Mouse (Mus musculus) liver, embryonic 14.5 days (tissue): ENCODE data around the gene Ankrd65. TPM values are rescaled to one million over a fixed set of nuclear protein-coding genes. Genes with fewer than 3 reads are reported as not detected.

Experiments
- ATAC-seq: fragments of 200-750 bp; cut with Nextera tagmentation; 2 replicates; pipeline ENCODE4 v1.8.0; 2017; ENCODE audit warnings: moderate number of reproducible peaks, mild to moderate bottlenecking, moderate library complexity; ENCODE audit not compliant: insufficient read depth
- DNase-seq, 3 experiments: peaks; one replicate each; pipeline ENCODE4 v3.0.0-alpha.2; 2012 to 2013; ENCODE audit warnings: low read depth in 3 of 3, low spot score in 3 of 3
- H3K27ac ChIP-seq: fragments of 300-500 bp; sonication (generic); 2 replicates; pipeline ENCODE4 v1.5.1; 2014; ENCODE audit warnings: moderate library complexity, mild to moderate bottlenecking, control low read depth, inconsistent platforms
- H3K27me3 ChIP-seq: fragments of 300-500 bp; sonication (generic); 2 replicates; pipeline ENCODE4 v1.6.1; 2014; ENCODE audit warnings: mild to moderate bottlenecking, low read length, moderate library complexity; ENCODE audit not compliant: control insufficient read depth, insufficient read depth
- H3K36me3 ChIP-seq: fragments of 300-500 bp; sonication (generic); replicated peaks from 2 replicates; pipeline ENCODE4 v1.6.1; 2014; ENCODE audit warnings: low read depth; ENCODE audit not compliant: control insufficient read depth, insufficient read depth
- H3K4me1 ChIP-seq, 2 experiments: fragments of 200-500 bp in 1 of 2; fragments of 300-500 bp in 1 of 2; sonication (generic) in 1 of 2; replicated peaks; 2 replicates each; pipeline ENCODE4 v1.6.1; 2012 to 2014; ENCODE audit warnings: antibody characterized with exemption in 1 of 2, inconsistent platforms in 1 of 2, low read length in 1 of 2; ENCODE audit not compliant: control insufficient read depth in 2 of 2, insufficient read depth in 2 of 2
- H3K4me2 ChIP-seq: fragments of 300-500 bp; sonication (generic); 2 replicates; pipeline ENCODE4 v1.6.1; 2014; ENCODE audit warnings: low read depth, mild to moderate bottlenecking, control low read depth, moderate library complexity
- H3K4me3 ChIP-seq, 2 experiments: fragments of 200-500 bp in 1 of 2; fragments of 300-500 bp in 1 of 2; sonication (generic) in 1 of 2; 2 replicates each; pipeline ENCODE4 v1.5.1; 2012 to 2014; ENCODE audit warnings: low read depth in 2 of 2, low read length in 2 of 2, mild to moderate bottlenecking in 2 of 2, control low read depth in 1 of 2, inconsistent platforms in 1 of 2, moderate library complexity in 1 of 2; ENCODE audit not compliant: insufficient read depth in 1 of 2
- H3K9ac ChIP-seq: fragments of 300-500 bp; sonication (generic); replicated peaks from 2 replicates; pipeline ENCODE4 v1.6.1; 2014; ENCODE audit warnings: mild to moderate bottlenecking, control low read depth, moderate library complexity
- H3K9me3 ChIP-seq: fragments of 300-500 bp; sonication (generic); 2 replicates; pipeline ENCODE4 v1.6.1; 2016; ENCODE audit warnings: low read length, mixed read lengths; ENCODE audit not compliant: control insufficient read depth
- CTCF ChIP-seq: IDR thresholded peaks from 2 replicates; pipeline ENCODE4 v1.5.1; 2016; ENCODE audit warnings: antibody characterized with exemption, low read depth, control low read depth
- EP300 ChIP-seq: IDR thresholded peaks from 2 replicates; pipeline ENCODE4 v1.6.1; 2016; ENCODE audit warnings: antibody characterized with exemption, low read depth
- WGBS: fragments of 180-500 bp; shearing (Covaris S2); extraction: QIAGEN DNeasy Blood & Tissue Kit; methylation state at CpG from one replicate; pipeline ENCODE4 v1.1.7; 2014; ENCODE audit not compliant: insufficient replicate concordance; 5-methylcytosine and 5-hydroxymethylcytosine counted together
- polyA plus RNA-seq, 2 experiments: library from polyadenylated mRNA; depleted of rRNA in 1 of 2; stranded (reverse) in 1 of 2; unstranded in 1 of 2; fragments of >200 nt; fragmentation: Nextera tagmentation in 1 of 2; extraction: Ambion mirVana in 1 of 2; gene quantifications; 2 replicates each; pipeline versions ENCODE4 v1.2.1 to v1.2.3; 2012 to 2014

Ankrd65 gene
- polyA plus RNA-seq, 2 experiments, result 0.02 TPM; not detected in 1

DNA sequence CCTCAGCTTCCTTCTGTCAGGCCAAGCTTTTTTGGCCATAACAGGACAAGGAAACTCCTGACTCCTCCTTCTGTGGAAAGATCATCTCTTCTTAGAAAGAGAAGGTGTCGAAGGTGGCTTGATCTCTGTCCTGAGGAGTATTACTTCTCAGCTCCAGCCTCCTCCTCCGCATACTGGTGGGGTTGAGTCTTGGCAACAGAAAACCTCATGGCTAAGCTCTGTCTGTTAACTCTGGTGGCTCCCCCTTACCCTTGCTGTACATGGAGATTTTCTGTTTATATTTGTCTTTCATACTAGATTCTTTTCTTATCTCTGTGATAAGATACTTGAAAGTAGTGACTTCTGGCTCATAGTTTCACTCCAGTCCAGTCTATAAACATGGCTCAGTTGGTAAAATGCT, 3.5 kb downstream of the Ankrd65 start:
- Histone ChIP-seq H3K4me3 (no peak overlapping the region), H3K4me1 (peaks cover 1 to 9% of the 10 kb centered on the region in 2 experiments), H3K4me2 (no peak overlapping the region), H3K9me3 (no peaks in the 10 kb centered on the region), H3K36me3 (no peaks in the 10 kb centered on the region), H3K27me3 (no peaks in the 10 kb centered on the region; the same call in 1 of the 2 replicates), H3K9ac (no peak overlapping the region), H3K27ac (no peak overlapping the region)
- ATAC-seq (no peak), DNase-seq (no peak)
- 63% methylated on average over 2 of the region's 2 CpGs for WGBS
- no peak for TF ChIP-seq CTCF
- TF ChIP-seq EP300, result no peak

DNA sequence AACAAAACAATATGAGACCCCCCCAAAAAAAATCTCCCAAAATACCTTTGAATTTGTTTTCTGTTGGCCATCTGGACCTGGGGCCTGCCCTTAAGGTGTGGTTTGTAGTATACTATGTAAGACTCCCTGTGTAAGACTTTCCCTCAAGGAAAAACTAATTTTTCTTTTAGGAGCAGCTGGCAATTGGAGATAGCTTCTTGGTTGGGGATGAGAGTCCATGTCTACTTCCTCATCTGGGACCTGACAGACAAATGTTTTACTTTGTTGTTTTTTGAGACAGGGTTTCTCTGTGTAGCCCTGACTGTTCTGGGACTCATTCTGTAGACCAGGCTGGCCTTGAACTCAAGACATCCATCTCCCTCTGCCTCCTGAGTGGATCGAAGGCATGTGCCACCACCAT, 11.8 kb downstream of the Ankrd65 start:
- Histone ChIP-seq H3K36me3 (peaks cover 13% of the 10 kb centered on the region), H3K27me3 (no peaks in the 10 kb centered on the region; the same call in 1 of the 2 replicates), H3K4me3 (no peak overlapping the region), H3K27ac (no peak overlapping the region), H3K9me3 (no peaks in the 10 kb centered on the region), H3K4me1 (peaks cover 10 to 13% of the 10 kb centered on the region in 2 experiments), H3K4me2 (no peak overlapping the region; the same call in 1 of the 2 replicates), H3K9ac (no peak overlapping the region)
- DNase-seq (no peak), ATAC-seq (no peak)
- TF ChIP-seq EP300, result no peak
- WGBS, result 81% methylated on average over 1 of the region's 1 CpGs

DNA sequence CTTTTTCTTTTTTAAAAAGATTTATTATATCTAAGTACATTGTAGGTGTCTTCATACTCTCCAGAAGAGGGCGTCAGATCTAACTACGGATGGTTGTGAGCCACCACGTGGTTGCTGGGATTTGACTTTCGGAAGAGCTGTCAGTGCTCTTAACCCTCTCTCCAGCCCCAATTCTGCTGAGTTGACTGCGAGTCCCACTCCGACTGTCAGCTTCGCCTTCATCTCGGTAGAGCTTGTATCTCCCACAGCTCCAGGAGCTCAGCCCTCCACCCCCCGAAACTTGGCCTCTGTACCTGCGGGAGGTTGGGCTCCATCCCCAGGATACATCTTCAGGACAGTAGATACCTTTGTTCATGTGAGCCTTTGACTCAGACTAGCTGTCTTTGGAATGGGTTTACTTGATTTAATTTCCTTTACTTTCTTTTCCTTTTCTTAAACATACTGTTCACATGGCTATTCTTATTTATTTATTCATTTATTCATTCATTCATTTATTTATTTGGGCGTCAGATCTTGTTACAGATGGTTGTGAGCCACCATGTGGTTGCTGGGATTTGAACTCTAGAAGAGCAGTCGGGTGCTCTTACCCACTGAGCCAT, 12.6 kb downstream of the Ankrd65 start, which contains the start of gene Mrpl20:
Mrpl20 (plus strand) TSS at position 138 of the 599 bp plus-strand sequence.
- Histone ChIP-seq H3K9ac (peak within 1 kb of the TSS; percentile 74), H3K36me3 (peaks cover 19% of the 10 kb centered on the region), H3K4me3 (peak within 1 kb of the TSS; percentile 90 to 97), H3K27ac (peak within 1 kb of the TSS; percentile 76), H3K4me1 (peaks cover 10 to 13% of the 10 kb centered on the region in 2 experiments), H3K9me3 (no peaks in the 10 kb centered on the region), H3K4me2 (peak within 1 kb of the TSS; percentile 97), H3K27me3 (no peaks in the 10 kb centered on the region; the same call in 1 of the 2 replicates)
- WGBS, result 7% methylated on average over 12 of the region's 12 CpGs
- peak in 1 of 3 experiments; percentile 39 for DNase-seq
- TF ChIP-seq EP300 (no peak), CTCF (peak; percentile 44)
- peak; percentile 60 for ATAC-seq

DNA sequence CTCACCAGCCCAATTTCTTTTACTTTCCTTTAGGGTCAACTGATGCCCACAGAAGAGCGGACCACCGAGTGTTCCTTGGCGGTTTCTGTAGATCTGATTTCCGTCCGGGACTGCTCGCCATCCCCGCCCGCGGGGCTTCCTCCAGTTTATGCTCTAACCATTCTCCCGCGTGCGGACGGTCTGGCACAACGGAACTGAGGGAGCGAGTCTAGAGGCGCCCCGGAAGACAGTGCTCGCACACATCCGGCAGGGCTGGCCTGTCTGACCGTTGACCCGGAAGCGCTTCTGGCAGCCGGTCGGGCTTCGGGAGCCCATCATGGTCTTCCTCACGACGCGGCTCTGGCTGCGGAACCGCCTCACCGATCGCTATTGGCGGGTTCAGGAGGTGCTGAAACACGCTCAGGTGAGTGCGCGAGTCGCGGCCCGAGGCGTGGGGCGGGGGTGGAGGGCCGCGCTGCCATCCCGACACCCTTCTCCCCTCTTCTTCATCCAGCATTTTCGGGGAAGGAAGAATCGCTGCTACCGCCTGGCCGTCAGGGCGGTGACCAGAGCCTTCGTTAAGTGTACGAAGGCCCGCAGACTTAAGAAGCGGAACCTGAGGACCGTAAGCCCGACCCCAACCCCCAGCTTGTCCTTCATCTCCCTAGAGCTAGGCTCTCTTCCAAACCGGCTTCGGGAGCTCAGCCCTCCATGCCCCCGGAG, 13.3 kb downstream of the Ankrd65 start:
- Histone ChIP-seq H3K27me3 (no peaks in the 10 kb centered on the region; the same call in 1 of the 2 replicates), H3K27ac (peak overlapping the region; percentile 76), H3K4me2 (peak overlapping the region; percentile 97), H3K4me1 (peaks cover 10 to 13% of the 10 kb centered on the region in 2 experiments), H3K9me3 (no peaks in the 10 kb centered on the region), H3K36me3 (peaks cover 26% of the 10 kb centered on the region), H3K9ac (peak overlapping the region; percentile 74), H3K4me3 (peak overlapping the region; percentile 90 to 97)
- peak; percentile 43; the same call in 1 of the 2 replicates for TF ChIP-seq EP300
- no peak for TF ChIP-seq CTCF
- ATAC-seq (peak; percentile 99), DNase-seq (peak; percentile 90 to 92 (median 92))
- WGBS, result under 1% methylated on average over 58 of the region's 58 CpGs

DNA sequence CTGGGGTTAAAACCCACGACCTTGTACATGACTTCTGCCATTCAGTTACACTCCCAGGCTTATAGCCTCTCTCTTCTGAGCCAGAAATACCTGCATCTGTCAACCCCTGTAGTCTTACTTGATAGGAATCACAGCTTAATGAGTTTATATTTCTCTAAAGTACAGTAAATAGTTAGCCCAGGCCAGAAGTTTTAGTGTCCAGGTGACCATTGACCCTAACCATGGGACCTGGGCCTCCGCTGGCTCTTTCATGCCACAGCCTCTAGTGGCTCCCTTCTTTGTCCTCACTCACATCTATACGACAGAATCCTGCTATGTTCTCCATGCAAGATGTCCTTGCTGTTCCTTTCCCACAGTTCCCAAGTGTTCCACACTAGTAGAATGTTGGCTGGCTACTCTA, 17.6 kb downstream of the Ankrd65 start:
- Histone ChIP-seq H3K27ac (no peak overlapping the region), H3K27me3 (no peaks in the 10 kb centered on the region), H3K9me3 (no peaks in the 10 kb centered on the region), H3K36me3 (peaks cover 48% of the 10 kb centered on the region), H3K9ac (no peak overlapping the region), H3K4me3 (no peak overlapping the region), H3K4me2 (no peak overlapping the region), H3K4me1 (peaks cover 12 to 19% of the 10 kb centered on the region in 2 experiments)
- WGBS, result 70% methylated on average over 3 of the region's 3 CpGs
- no peak for ATAC-seq
- no peak for DNase-seq
- no peak for TF ChIP-seq EP300
- TF ChIP-seq CTCF, result no peak
